Mouse (Mus musculus) limb, embryonic 15.5 days (tissue): ENCODE measurements around the gene Fzd9. TPM values are rescaled to one million over a fixed set of nuclear protein-coding genes. Genes with fewer than 3 reads are reported as not detected.

ENCODE experiments used
- ATAC-seq: fragments of 200-750 bp; cut with Nextera tagmentation; 2 replicates; pipeline ENCODE4 v1.8.0; 2017; ENCODE audit warnings: low read depth, moderate TSS enrichment; ENCODE audit not compliant: insufficient number of reproducible peaks, low FRiP score, low TSS enrichment
- H3K27ac ChIP-seq: fragments of 300-500 bp; sonication (generic); 2 replicates; pipeline ENCODE4 v1.5.1; 2015; ENCODE audit warnings: moderate library complexity, mild to moderate bottlenecking, inconsistent platforms
- H3K27me3 ChIP-seq: fragments of 300-500 bp; sonication (generic); 2 replicates; pipeline ENCODE4 v1.6.1; 2015; ENCODE audit warnings: inconsistent platforms
- H3K36me3 ChIP-seq: fragments of 300-500 bp; sonication (generic); 2 replicates; pipeline ENCODE4 v1.6.1; 2015; ENCODE audit warnings: inconsistent platforms
- H3K4me1 ChIP-seq: fragments of 300-500 bp; sonication (generic); 2 replicates; pipeline ENCODE4 v1.6.1; 2015; ENCODE audit warnings: inconsistent platforms
- H3K4me2 ChIP-seq: fragments of 300-500 bp; sonication (generic); 2 replicates; pipeline ENCODE4 v1.6.1; 2015; ENCODE audit warnings: mild to moderate bottlenecking, inconsistent platforms
- H3K4me3 ChIP-seq: fragments of 300-500 bp; sonication (generic); 2 replicates; pipeline ENCODE4 v1.5.1; 2015; ENCODE audit warnings: mild to moderate bottlenecking, inconsistent platforms
- H3K9ac ChIP-seq: fragments of 300-500 bp; sonication (generic); 2 replicates; pipeline ENCODE4 v1.6.1; 2015; ENCODE audit warnings: inconsistent platforms
- H3K9me3 ChIP-seq: fragments of 300-500 bp; sonication (generic); 2 replicates; pipeline ENCODE4 v1.6.1; 2016; ENCODE audit warnings: inconsistent platforms
- WGBS: fragments of 180-500 bp; shearing (Covaris S2); methylation state at CpG from one replicate; pipeline ENCODE4 v1.1.7; 2015; 5-methylcytosine and 5-hydroxymethylcytosine counted together
- polyA plus RNA-seq: library from polyadenylated mRNA; unstranded; fragments of >200 nt; fragmentation: Nextera tagmentation; extraction: Ambion mirVana; gene quantifications from 2 replicates; pipeline ENCODE4 v1.2.1, GENCODE M21; 2015

Fzd9 gene
- 18.6 and 23.3 TPM in 2 replicates for polyA plus RNA-seq

DNA sequence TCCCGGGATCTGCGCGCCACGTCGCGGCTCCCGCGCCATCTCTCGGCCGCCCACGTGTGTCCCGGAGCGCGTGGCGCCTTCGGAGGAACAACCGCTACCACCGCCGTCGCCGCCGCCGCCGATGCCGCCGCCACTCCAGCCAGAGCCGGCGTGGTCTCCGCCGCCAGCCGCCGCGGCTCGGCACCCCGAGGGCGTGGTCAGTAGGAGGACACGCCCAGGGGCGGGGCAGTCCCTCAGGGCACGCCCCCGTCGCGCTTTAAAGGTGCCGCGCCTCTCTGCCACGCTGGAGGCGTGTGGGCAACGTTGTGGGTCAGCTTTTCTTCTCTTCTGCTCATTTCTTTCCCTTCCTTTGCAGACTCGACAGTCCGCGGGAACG is at the start of gene Fzd9:
Gene Fzd9 (minus strand): TSS at position 152 of the 376 bp plus-strand sequence.
- H3K4me2 ChIP-seq: peak within 1 kb of the TSS; percentile 99
- no peaks in the 10 kb centered on the region for H3K9me3 ChIP-seq
- peak within 1 kb of the TSS; percentile 66 for H3K9ac ChIP-seq
- H3K27ac ChIP-seq: peak within 1 kb of the TSS; percentile 72
- ATAC-seq: peak; percentile 57
- under 1% methylated on average over 49 of the region's 51 CpGs for WGBS
- peaks cover 12% of the 10 kb centered on the region for H3K36me3 ChIP-seq
- peaks cover 24% of the 10 kb centered on the region for H3K27me3 ChIP-seq
- peak within 1 kb of the TSS; percentile 68 for H3K4me3 ChIP-seq
- peaks cover 38% of the 10 kb centered on the region for H3K4me1 ChIP-seq

DNA sequence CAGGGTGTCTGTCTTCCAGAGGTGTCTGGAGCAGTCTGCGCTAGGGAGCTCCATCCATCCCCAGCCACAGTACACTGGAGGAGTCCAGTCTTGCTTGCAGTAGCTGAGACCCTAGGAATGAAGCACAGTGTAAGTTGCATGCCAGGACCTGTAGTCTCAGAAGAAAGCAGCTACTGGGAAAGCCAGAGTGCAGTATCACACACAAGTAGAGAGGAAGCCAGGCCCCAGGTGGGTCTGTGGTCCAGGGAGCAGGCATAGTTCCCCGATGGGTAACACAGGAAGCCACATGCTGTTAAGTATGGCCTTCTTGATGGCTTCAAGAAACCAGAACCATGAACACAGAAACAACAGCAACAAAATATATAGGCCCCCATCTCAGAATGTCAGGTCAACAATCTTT is 41.0 kb upstream of the Fzd9 start:
- no peak overlapping the region for H3K27ac ChIP-seq
- no peaks in the 10 kb centered on the region for H3K27me3 ChIP-seq
- no peaks in the 10 kb centered on the region for H3K9me3 ChIP-seq
- no peaks in the 10 kb centered on the region for H3K4me1 ChIP-seq
- ATAC-seq: no peak
- WGBS: 54% methylated on average over 2 of the region's 2 CpGs
- H3K4me3 ChIP-seq: no peak overlapping the region
- H3K9ac ChIP-seq: no peak overlapping the region
- H3K4me2 ChIP-seq: no peak overlapping the region
- no peaks in the 10 kb centered on the region for H3K36me3 ChIP-seq

DNA sequence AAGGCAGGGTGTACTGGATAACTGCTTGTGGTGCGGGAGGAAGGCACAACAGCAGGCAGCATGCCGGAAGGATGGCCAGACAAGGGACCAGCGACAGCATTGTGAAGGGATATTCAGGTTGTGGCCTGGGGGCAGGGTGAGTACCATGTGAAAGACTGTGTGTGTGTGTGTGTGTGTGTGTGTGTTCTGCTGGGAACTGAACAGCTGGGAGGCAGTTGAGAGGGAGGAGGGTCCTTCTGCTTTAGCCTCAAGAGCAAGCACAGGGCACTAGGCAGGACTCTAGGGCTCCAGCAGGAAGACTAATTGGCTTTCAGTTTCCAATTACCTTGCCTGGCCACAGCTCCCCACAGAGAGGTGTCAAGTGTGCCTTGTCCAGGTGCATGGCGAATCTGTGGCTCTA is 40.2 kb upstream of the Fzd9 start:
- no peak for ATAC-seq
- 31% methylated on average over 4 of the region's 4 CpGs for WGBS
- Histone ChIP-seq H3K4me3 (no peak overlapping the region), H3K27me3 (no peaks in the 10 kb centered on the region), H3K9me3 (no peaks in the 10 kb centered on the region), H3K4me2 (no peak overlapping the region), H3K27ac (no peak overlapping the region), H3K4me1 (no peaks in the 10 kb centered on the region), H3K36me3 (no peaks in the 10 kb centered on the region), H3K9ac (no peak overlapping the region)

DNA sequence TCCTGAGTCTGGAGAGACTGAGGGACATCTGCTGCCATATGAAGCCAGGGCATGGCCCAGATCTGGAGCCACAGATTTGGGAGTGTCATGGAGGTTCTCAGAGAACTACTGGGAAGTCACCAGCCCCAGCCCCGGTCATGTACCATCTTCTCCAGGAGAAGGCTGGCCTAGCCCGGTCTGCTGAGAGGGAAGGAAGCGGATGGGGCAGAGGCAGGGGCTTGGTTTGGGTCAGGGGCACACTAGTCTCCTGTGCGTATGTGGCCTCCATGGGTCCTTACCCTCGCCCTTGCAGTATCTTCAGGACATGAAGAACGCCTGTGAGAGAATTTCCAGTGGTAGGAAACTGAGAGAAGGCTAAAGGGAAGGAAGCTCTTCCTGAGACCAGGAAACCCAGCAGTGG is 39.7 kb upstream of the Fzd9 start:
- no peak for ATAC-seq
- no peaks in the 10 kb centered on the region for H3K9me3 ChIP-seq
- no peak overlapping the region for H3K27ac ChIP-seq
- H3K27me3 ChIP-seq: no peaks in the 10 kb centered on the region
- H3K36me3 ChIP-seq: no peaks in the 10 kb centered on the region
- 82% methylated on average over 6 of the region's 6 CpGs for WGBS
- no peak overlapping the region for H3K4me3 ChIP-seq
- no peaks in the 10 kb centered on the region for H3K4me1 ChIP-seq
- no peak overlapping the region for H3K9ac ChIP-seq
- H3K4me2 ChIP-seq: no peak overlapping the region

DNA sequence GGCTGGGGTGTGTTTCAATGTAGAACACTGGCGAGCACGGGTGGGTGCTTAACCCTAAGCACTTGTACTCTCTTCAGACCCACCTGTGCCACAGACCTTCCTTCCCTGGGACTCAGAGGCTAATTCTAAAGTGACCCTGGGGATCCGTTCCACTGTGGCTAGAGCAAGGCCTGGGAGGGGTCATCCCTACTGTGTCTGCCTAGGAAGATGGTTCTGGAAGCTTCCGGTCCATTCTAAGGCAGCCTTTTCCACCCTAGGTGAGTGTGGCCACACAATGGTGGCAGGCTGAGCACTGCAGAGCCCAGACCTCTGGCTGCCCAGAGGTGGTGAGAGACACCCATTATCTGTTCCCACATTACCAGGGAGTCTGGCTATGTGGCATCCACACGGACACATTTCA is 35.9 kb upstream of the Fzd9 start:
- H3K9me3 ChIP-seq: no peaks in the 10 kb centered on the region
- H3K36me3 ChIP-seq: no peaks in the 10 kb centered on the region
- H3K9ac ChIP-seq: no peak overlapping the region
- H3K4me1 ChIP-seq: no peaks in the 10 kb centered on the region
- no peak overlapping the region for H3K27ac ChIP-seq
- H3K4me2 ChIP-seq: no peak overlapping the region
- no peak for ATAC-seq
- H3K4me3 ChIP-seq: no peak overlapping the region
- 75% methylated on average over 5 of the region's 5 CpGs for WGBS
- H3K27me3 ChIP-seq: no peaks in the 10 kb centered on the region

DNA sequence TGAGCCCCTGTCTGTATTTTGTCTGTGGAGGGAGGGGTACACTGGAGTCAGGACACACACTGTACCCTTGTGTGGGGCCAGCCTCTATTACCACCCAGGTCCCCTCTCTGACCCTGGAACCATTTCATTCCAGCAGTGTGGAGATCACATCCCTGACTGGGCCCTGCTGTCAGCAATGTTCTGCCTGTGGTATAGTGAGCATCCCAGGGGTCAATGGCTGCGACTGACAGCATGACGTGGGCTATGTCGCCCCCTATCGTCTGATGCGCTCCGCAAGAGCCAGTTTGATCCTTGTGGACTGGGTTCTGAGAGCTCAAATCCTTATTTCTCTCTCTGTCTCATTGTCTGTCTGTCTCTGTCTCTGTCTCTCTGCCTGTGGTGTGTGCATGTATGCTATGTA is 35.2 kb upstream of the Fzd9 start:
- Histone ChIP-seq H3K4me2 (no peak overlapping the region), H3K4me3 (no peak overlapping the region), H3K27me3 (no peaks in the 10 kb centered on the region), H3K27ac (no peak overlapping the region), H3K4me1 (no peaks in the 10 kb centered on the region), H3K9me3 (no peaks in the 10 kb centered on the region), H3K36me3 (no peaks in the 10 kb centered on the region), H3K9ac (no peak overlapping the region)
- WGBS: 1% methylated on average over 6 of the region's 6 CpGs
- no peak; the same call in 1 of the 2 replicates for ATAC-seq

DNA sequence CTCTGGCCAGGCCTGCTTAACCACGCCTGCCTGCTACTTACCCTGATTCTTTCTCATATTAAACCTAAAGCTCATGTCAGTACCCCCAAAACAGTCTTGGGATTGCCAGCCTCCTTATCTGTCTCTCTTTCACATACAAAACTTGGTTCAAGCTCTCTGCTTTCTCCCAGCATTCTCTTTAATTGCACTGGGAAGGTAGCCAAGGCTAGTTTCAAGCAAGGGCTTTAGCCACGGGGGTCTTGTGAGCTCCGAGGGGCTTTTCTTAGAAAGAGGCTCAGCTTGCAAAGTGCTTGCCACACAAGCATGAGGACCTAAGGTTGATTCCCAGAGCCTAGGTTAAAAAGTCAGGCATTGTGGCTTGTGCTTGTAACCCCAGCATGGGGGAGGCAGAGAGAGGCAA is 34.2 kb upstream of the Fzd9 start:
- no peak for ATAC-seq
- Histone ChIP-seq H3K4me3 (no peak overlapping the region), H3K27me3 (no peaks in the 10 kb centered on the region), H3K9me3 (no peaks in the 10 kb centered on the region), H3K4me1 (peaks cover 4% of the 10 kb centered on the region; the same call in 1 of the 2 replicates), H3K9ac (no peak overlapping the region), H3K36me3 (no peaks in the 10 kb centered on the region), H3K4me2 (no peak overlapping the region), H3K27ac (no peak overlapping the region)
- WGBS: 60% methylated on average over 3 of the region's 3 CpGs

DNA sequence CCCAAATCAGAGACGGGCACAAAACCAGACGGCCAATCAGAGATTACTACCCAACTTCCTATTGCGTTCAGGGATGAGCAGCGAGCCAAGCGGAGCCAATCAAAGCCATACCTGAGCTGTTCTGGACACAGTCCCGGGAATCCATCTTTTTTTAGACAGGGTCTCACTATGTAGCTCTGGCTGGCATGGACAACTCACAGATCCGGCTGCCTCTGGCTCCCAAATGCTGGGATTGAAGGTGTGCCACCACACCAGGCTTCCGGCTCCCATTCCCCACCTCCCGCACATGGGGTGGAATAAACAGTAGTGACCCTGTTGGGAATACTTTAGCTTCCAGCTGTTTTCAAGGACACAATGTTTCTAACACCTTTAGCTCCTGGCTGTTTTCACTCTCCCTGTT is 29.2 kb upstream of the Fzd9 start:
- WGBS: 52% methylated on average over 9 of the region's 9 CpGs
- Histone ChIP-seq H3K4me1 (peaks cover 23% of the 10 kb centered on the region), H3K27me3 (no peaks in the 10 kb centered on the region; the same call in 1 of the 2 replicates), H3K27ac (peak overlapping the region; percentile 47), H3K9ac (no peak overlapping the region), H3K4me3 (no peak overlapping the region), H3K4me2 (no peak overlapping the region), H3K36me3 (no peaks in the 10 kb centered on the region), H3K9me3 (no peaks in the 10 kb centered on the region)
- ATAC-seq: peak; percentile 60

DNA sequence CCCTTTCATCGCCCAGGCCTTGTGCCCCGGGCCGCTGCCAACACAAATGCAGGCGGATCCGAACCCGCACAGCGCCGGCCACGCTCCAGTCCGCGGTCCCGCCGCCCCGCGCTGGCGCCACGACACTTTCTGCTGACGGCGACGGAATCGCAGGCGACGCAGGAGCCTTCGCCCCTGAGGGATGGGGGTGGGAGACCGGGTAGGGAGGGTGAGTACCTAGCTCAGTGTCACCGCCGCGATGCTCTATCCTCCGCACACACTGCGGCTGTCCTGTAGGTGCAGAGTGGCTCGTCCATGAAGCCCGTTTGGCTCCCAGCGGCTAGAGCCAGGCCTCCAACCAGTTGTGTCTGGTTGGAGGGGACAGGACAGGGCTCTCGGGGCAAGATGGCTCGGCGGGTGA is 25.6 kb upstream of the Fzd9 start:
- Histone ChIP-seq H3K27me3 (no peaks in the 10 kb centered on the region; the same call in 1 of the 2 replicates), H3K9me3 (no peaks in the 10 kb centered on the region), H3K4me3 (peak overlapping the region; percentile 18), H3K36me3 (no peaks in the 10 kb centered on the region), H3K27ac (peak overlapping the region; percentile 90), H3K4me1 (peaks cover 46% of the 10 kb centered on the region), H3K4me2 (peak overlapping the region; percentile 33), H3K9ac (no peak overlapping the region)
- no peak for ATAC-seq
- 4% methylated on average over 36 of the region's 36 CpGs for WGBS

DNA sequence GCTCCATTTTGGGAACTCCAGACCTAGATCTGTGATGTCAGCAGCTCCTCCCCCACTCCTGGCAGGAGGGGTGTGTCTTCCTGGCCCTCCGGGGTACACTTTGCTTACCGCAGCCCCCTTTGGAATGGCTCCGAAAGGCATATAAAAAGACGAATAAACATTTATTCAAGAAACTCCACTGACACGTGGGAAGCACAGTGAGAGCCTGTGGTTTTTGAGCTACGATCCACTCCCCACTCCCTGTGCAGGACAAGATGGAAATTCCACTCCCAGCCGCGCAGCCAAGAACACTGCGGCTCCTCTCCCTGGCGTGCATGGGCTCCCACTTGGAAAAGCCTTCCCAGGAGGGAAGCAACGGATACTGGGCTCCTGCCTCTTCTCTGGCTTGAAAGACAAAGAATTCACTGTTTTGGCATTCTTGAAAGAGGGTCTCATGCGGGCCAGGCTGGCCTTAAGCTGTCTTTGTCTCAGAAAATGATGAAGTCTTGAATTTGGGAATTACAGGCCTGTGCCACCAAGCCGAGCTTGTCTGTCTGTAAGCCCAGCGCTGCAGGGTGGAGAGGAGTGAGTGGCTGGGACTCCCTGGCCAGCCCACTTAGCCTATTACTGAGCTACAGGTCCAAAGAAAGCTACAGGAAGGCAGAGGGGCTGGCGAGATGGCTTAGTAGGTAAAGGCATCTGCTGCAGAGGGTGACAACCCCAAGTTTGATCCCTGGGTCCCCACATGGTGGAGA is 23.8 kb upstream of the Fzd9 start:
- no peak overlapping the region for H3K9ac ChIP-seq
- WGBS: 15% methylated on average over 15 of the region's 15 CpGs
- ATAC-seq: peak; percentile 79

DNA sequence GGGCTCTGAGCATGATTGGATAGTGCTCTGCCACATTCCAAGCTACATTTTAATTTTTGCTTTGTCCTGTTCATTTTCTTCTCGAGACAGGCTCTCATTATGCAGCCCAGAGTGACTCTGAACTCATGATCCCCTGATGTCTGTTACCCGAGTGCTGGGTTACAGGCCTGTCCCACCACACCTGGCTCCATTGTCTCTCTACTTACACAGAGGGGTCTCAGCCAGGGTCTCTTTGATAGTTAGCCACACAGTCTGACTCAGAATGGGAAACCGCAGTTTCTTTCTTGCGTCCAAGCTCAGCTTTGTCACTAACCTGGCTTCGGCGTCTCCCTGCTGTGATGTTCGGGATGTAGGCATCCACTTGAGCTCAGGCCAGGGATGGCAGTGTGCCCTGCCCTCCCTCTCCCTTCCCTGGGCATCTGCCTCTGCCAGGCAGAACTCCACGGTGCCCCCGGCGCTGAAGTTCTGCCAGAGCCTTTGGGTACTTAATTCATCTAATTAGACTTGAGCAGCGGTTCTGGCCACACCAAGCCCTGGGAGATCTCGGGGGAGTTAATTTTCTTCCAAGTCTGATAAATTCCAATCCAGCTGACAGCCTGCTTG is 20.6 kb upstream of the Fzd9 start:
- H3K9me3 ChIP-seq: no peaks in the 10 kb centered on the region
- H3K36me3 ChIP-seq: no peaks in the 10 kb centered on the region
- 49% methylated on average over 12 of the region's 12 CpGs for WGBS
- ATAC-seq: no peak
- peak overlapping the region; percentile 79 for H3K27ac ChIP-seq
- H3K4me3 ChIP-seq: no peak overlapping the region
- peaks cover 51% of the 10 kb centered on the region for H3K4me1 ChIP-seq
- H3K27me3 ChIP-seq: no peaks in the 10 kb centered on the region; the same call in 1 of the 2 replicates
- H3K9ac ChIP-seq: no peak overlapping the region
- H3K4me2 ChIP-seq: no peak overlapping the region

More for the DNA sequence above, 23.8 kb upstream of the Fzd9 start:
- Histone ChIP-seq H3K9me3 (no peaks in the 10 kb centered on the region), H3K36me3 (no peaks in the 10 kb centered on the region), H3K4me2 (peak overlapping the region; percentile 31; the same call in 1 of the 2 replicates), H3K4me1 (peaks cover 42% of the 10 kb centered on the region), H3K27ac (peak overlapping the region; percentile 90), H3K27me3 (no peaks in the 10 kb centered on the region; the same call in 1 of the 2 replicates), H3K4me3 (peak overlapping the region; percentile 8; the same call in 1 of the 2 replicates)

DNA sequence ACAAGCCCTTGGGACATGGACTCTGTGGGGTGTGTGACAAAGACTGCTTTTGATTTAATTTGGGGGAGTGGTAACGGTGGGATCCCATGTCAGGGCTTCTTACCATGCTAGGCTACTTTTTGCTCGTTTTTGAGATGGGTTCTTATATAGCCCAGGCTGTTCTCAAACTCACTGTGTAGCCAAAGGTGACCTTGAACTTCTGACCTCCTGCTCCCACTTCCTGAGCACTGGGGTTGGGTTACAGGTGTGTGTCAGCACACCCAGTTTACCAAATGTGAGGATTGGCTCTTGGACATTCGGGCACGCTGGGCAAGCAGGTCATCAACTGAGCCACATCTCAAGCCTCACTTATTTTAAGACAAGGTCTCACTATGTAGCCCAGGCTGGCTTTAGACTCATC is 19.3 kb upstream of the Fzd9 start:
- WGBS: 82% methylated on average over 4 of the region's 4 CpGs
- H3K9ac ChIP-seq: no peak overlapping the region
- no peak overlapping the region for H3K4me3 ChIP-seq
- no peak overlapping the region for H3K4me2 ChIP-seq
- no peaks in the 10 kb centered on the region for H3K27me3 ChIP-seq
- H3K4me1 ChIP-seq: peaks cover 40% of the 10 kb centered on the region
- no peak overlapping the region for H3K27ac ChIP-seq
- no peaks in the 10 kb centered on the region for H3K9me3 ChIP-seq
- H3K36me3 ChIP-seq: no peaks in the 10 kb centered on the region
- no peak for ATAC-seq
